Mouse (Mus musculus): ENCODE results near the gene Smad3. TPM values are rescaled to one million over a fixed set of nuclear protein-coding genes. Genes with fewer than 3 reads are reported as not detected.
A peak's percentile ranks its signal among the peaks of the same experiment; 100 is the strongest.

Smad3 gene
- polyA plus RNA-seq, 1 experiment from 2014 or later = 13.2 TPM

- Histone ChIP-seq H3K27ac (replicated peaks) (no peak overlapping the region), H3K27me3 (no peaks in the 10 kb centered on the region), H3K4me1 (replicated peaks) (peaks cover 61% of the 10 kb centered on the region), H3K9me3 (no peaks in the 10 kb centered on the region), H3K4me3 (no peak overlapping the region), H3K9ac (no peak overlapping the region), H3K36me3 (no peaks in the 10 kb centered on the region), H3K4me2 (no peak overlapping the region)
- ATAC-seq (ENCODE audit: low read depth) = no peak
- WGBS = 81% methylated on average over 4 of the region's 4 CpGs
Observed at GRCm38 (mm10) chr9:63701957-63702309, 55.9 kb downstream of the Smad3 start.

GRCm38 (mm10) chr9:63701258-63701956 lies 56.4 kb downstream of the Smad3 start:
- Histone ChIP-seq H3K9me3 (no peaks in the 10 kb centered on the region), H3K27me3 (no peaks in the 10 kb centered on the region), H3K4me2 (no peak overlapping the region), H3K4me3 (no peak overlapping the region), H3K4me1 (replicated peaks) (peaks cover 61% of the 10 kb centered on the region), H3K27ac (replicated peaks) (no peak overlapping the region), H3K36me3 (no peaks in the 10 kb centered on the region), H3K9ac (no peak overlapping the region)
- no peak for ATAC-seq (ENCODE audit: low read depth)
- 75% methylated on average over 10 of the region's 10 CpGs for WGBS

- no peaks in the 10 kb centered on the region for H3K9me3 ChIP-seq
- no peak overlapping the region for H3K27ac ChIP-seq (replicated peaks)
- no peak overlapping the region for H3K9ac ChIP-seq
- H3K4me3 ChIP-seq = no peak overlapping the region
- no peak for ATAC-seq (ENCODE audit: low read depth)
- H3K4me2 ChIP-seq = no peak overlapping the region
- H3K36me3 ChIP-seq = no peaks in the 10 kb centered on the region
- WGBS = 75% methylated on average over 4 of the region's 4 CpGs
- no peaks in the 10 kb centered on the region for H3K27me3 ChIP-seq
- peaks cover 51% of the 10 kb centered on the region for H3K4me1 ChIP-seq (replicated peaks)
Observed at GRCm38 (mm10) chr9:63699145-63699544, 58.6 kb downstream of the Smad3 start.

- 65% methylated on average over 6 of the region's 7 CpGs for WGBS
- Histone ChIP-seq H3K4me1 (replicated peaks) (peaks cover 51% of the 10 kb centered on the region), H3K27me3 (no peaks in the 10 kb centered on the region), H3K27ac (replicated peaks) (no peak overlapping the region), H3K9me3 (no peaks in the 10 kb centered on the region), H3K36me3 (no peaks in the 10 kb centered on the region), H3K9ac (no peak overlapping the region), H3K4me3 (no peak overlapping the region), H3K4me2 (no peak overlapping the region)
- ATAC-seq (ENCODE audit: low read depth) = no peak
Observed at GRCm38 (mm10) chr9:63698320-63699045, 59.3 kb downstream of the Smad3 start.

- Histone ChIP-seq H3K4me3 (no peak overlapping the region), H3K9ac (no peak overlapping the region), H3K36me3 (no peaks in the 10 kb centered on the region), H3K4me1 (replicated peaks) (peaks cover 44% of the 10 kb centered on the region), H3K27ac (replicated peaks) (no peak overlapping the region; the same call in 1 of the 2 replicates), H3K27me3 (no peaks in the 10 kb centered on the region), H3K4me2 (no peak overlapping the region), H3K9me3 (no peaks in the 10 kb centered on the region)
- ATAC-seq (ENCODE audit: low read depth) = no peak
- WGBS = 47% methylated on average over 5 of the region's 5 CpGs
Observed at GRCm38 (mm10) chr9:63697606-63698005, 60.2 kb downstream of the Smad3 start.

GRCm38 (mm10) chr9:63696463-63697105 lies 61.2 kb downstream of the Smad3 start:
- no peaks in the 10 kb centered on the region for H3K27me3 ChIP-seq
- peaks cover 38% of the 10 kb centered on the region for H3K4me1 ChIP-seq (replicated peaks)
- WGBS = 34% methylated on average over 10 of the region's 10 CpGs
- H3K4me2 ChIP-seq = no peak overlapping the region
- no peak overlapping the region for H3K9ac ChIP-seq
- H3K36me3 ChIP-seq = no peaks in the 10 kb centered on the region
- 0 out of 2 replicates have a peak overlapping the region, but pooled peaks have one; percentile 42 for H3K27ac ChIP-seq (replicated peaks)
- H3K4me3 ChIP-seq = no peak overlapping the region
- ATAC-seq (ENCODE audit: low read depth) = no peak; the same call in 1 of the 2 replicates
- no peaks in the 10 kb centered on the region for H3K9me3 ChIP-seq

- no peaks in the 10 kb centered on the region for H3K9me3 ChIP-seq
- H3K9ac ChIP-seq = no peak overlapping the region
- no peaks in the 10 kb centered on the region for H3K27me3 ChIP-seq
- no peak for ATAC-seq (ENCODE audit: low read depth)
- 80% methylated on average over 2 of the region's 2 CpGs for WGBS
- H3K27ac ChIP-seq (replicated peaks) = no peak overlapping the region
- no peaks in the 10 kb centered on the region for H3K36me3 ChIP-seq
- no peak overlapping the region for H3K4me3 ChIP-seq
- H3K4me2 ChIP-seq = no peak overlapping the region
- H3K4me1 ChIP-seq (replicated peaks) = peaks cover 13% of the 10 kb centered on the region
Observed at GRCm38 (mm10) chr9:63691960-63692359, 65.8 kb downstream of the Smad3 start.

GRCm38 (mm10) chr9:63690511-63690910 lies 67.3 kb downstream of the Smad3 start:
- Histone ChIP-seq H3K9me3 (no peaks in the 10 kb centered on the region), H3K4me1 (replicated peaks) (no peaks in the 10 kb centered on the region; the same call in 1 of the 2 replicates), H3K36me3 (no peaks in the 10 kb centered on the region), H3K27ac (replicated peaks) (no peak overlapping the region), H3K9ac (no peak overlapping the region), H3K4me2 (no peak overlapping the region), H3K4me3 (no peak overlapping the region), H3K27me3 (no peaks in the 10 kb centered on the region)
- WGBS = 100% methylated on average over 1 of the region's 1 CpGs
- no peak for ATAC-seq (ENCODE audit: low read depth)

- Histone ChIP-seq H3K9me3 (no peaks in the 10 kb centered on the region), H3K4me1 (replicated peaks) (no peaks in the 10 kb centered on the region; the same call in 1 of the 2 replicates), H3K27me3 (no peaks in the 10 kb centered on the region), H3K4me3 (no peak overlapping the region), H3K4me2 (no peak overlapping the region), H3K27ac (replicated peaks) (0 out of 2 replicates have a peak overlapping the region, but pooled peaks have one; percentile 10), H3K36me3 (no peaks in the 10 kb centered on the region), H3K9ac (no peak overlapping the region)
- ATAC-seq (ENCODE audit: low read depth) = no peak
- 62% methylated on average over 7 of the region's 7 CpGs for WGBS
Observed at GRCm38 (mm10) chr9:63687413-63688015, 70.3 kb downstream of the Smad3 start.

GRCm38 (mm10) chr9:63685352-63685751 lies 72.4 kb downstream of the Smad3 start:
- Histone ChIP-seq H3K4me3 (no peak overlapping the region), H3K27ac (replicated peaks) (no peak overlapping the region), H3K36me3 (no peaks in the 10 kb centered on the region), H3K9me3 (no peaks in the 10 kb centered on the region), H3K27me3 (no peaks in the 10 kb centered on the region), H3K4me1 (replicated peaks) (no peaks in the 10 kb centered on the region; the same call in 1 of the 2 replicates), H3K4me2 (no peak overlapping the region), H3K9ac (no peak overlapping the region)
- WGBS = 89% methylated on average over 5 of the region's 5 CpGs
- ATAC-seq (ENCODE audit: low read depth) = no peak

GRCm38 (mm10) chr9:63684277-63684676 lies 73.5 kb downstream of the Smad3 start:
- no peaks in the 10 kb centered on the region for H3K9me3 ChIP-seq
- no peak overlapping the region for H3K9ac ChIP-seq
- no peak overlapping the region for H3K4me3 ChIP-seq
- no peaks in the 10 kb centered on the region for H3K27me3 ChIP-seq
- H3K4me2 ChIP-seq = no peak overlapping the region
- H3K27ac ChIP-seq (replicated peaks) = no peak overlapping the region
- 96% methylated on average over 6 of the region's 6 CpGs for WGBS
- H3K36me3 ChIP-seq = no peaks in the 10 kb centered on the region
- H3K4me1 ChIP-seq (replicated peaks) = peaks cover 1% of the 10 kb centered on the region; the same call in 1 of the 2 replicates
- ATAC-seq (ENCODE audit: low read depth) = no peak

- ATAC-seq (ENCODE audit: low read depth) = no peak
- Histone ChIP-seq H3K36me3 (no peaks in the 10 kb centered on the region), H3K27ac (replicated peaks) (no peak overlapping the region), H3K4me1 (replicated peaks) (peaks cover 4% of the 10 kb centered on the region; the same call in 1 of the 2 replicates), H3K4me2 (no peak overlapping the region), H3K9me3 (no peaks in the 10 kb centered on the region), H3K9ac (no peak overlapping the region), H3K4me3 (no peak overlapping the region), H3K27me3 (no peaks in the 10 kb centered on the region)
- 93% methylated on average over 2 of the region's 2 CpGs for WGBS
Observed at GRCm38 (mm10) chr9:63682943-63683342, 74.9 kb downstream of the Smad3 start.
